28 mouse cellular contexts compared by ENCODE assay signal in the genomic region with DNA sequence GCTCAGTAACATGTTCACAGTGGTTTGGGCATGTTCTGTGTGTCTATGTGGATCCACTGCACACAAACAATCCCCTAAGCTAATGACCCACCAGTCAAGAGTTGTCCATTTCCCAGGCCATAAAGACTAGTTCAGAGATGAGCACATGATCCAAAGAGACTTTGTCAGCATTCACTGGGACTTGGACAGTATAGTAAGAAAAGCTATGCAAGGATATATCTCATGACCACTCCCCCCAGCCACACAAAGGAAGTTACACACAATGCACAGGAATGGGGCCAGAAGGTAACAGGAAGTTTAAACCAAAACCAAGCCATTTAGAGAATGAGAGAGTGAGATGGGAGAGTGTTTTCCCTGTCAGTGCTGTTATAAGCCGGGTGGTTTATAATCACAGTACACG. TPM values are rescaled to one million over a fixed set of nuclear protein-coding genes. Genes with fewer than 3 reads are reported as not detected.
A peak's percentile ranks its signal among the peaks of the same experiment; 100 is the strongest.
DNase-seq lines count a peak whose midpoint lies in the region; ATAC-seq and TF ChIP-seq lines count a peak whose summit lies in the region.
"Had no signal": no experiment of that assay in that cellular context is flagged by ENCODE, and none has a peak within 500 bp of the region (broad histone marks: within the 10 kb centered on the region; RNA-seq: fewer than 3 reads in every experiment).

No protein-coding gene starts in this region.

- no peak for TF ChIP-seq CTCF in lung, adult 2 months (IDR thresholded peaks at IDR 0.05; ENCODE audit: insufficient read depth, low read length)

- H3K36me3 ChIP-seq in kidney, embryonic 15.5 days, result no peaks in the 10 kb centered on the region
- H3K36me3 ChIP-seq in lung, embryonic 16.5 days (ENCODE audit: control insufficient read depth, insufficient read depth, low read length), result no peaks in the 10 kb centered on the region
- H3K36me3 ChIP-seq: embryonic facial prominence, embryonic 15.5 days; forebrain, embryonic 10.5 days; heart, embryonic 15.5 days; hindbrain, embryonic 12.5 days had no signal

- ATAC-seq in kidney, embryonic 15.5 days (replicated peaks; ENCODE audit: low FRiP score), result no peak
- peak; percentile 31; the same call in 1 of the 2 replicates for ATAC-seq in lung, embryonic 16.5 days (ENCODE audit: low read depth)
- ATAC-seq: activated CD4-positive, CD25-positive, alpha-beta regulatory T cell, adult 4 months; forebrain, embryonic 14.5 days; hindbrain, embryonic 16.5 days; inflammation-experienced regulatory T-cells, adult 6 months; Patski had no signal

- 0 out of 2 replicates have a peak overlapping the region, but pooled peaks have one; percentile 23 for H3K27ac ChIP-seq in kidney, embryonic 15.5 days
- peak overlapping the region; percentile 65; the same call in 1 of the 2 replicates for H3K27ac ChIP-seq in lung, embryonic 16.5 days (ENCODE audit: low read length)
- H3K27ac ChIP-seq: embryonic facial prominence, embryonic 15.5 days; forebrain, embryonic 10.5 days; gastrocnemius, adult 2 months; heart, embryonic 15.5 days; hindbrain, embryonic 12.5 days had no signal

- H3K9ac ChIP-seq in kidney, embryonic 15.5 days, result no peak overlapping the region
- no peak overlapping the region for H3K9ac ChIP-seq in lung, embryonic 16.5 days (ENCODE audit: low read length)
- H3K9ac ChIP-seq: embryonic facial prominence, embryonic 15.5 days; heart, embryonic 15.5 days; hindbrain, embryonic 12.5 days had no signal

- no peaks in the 10 kb centered on the region for H3K9me3 ChIP-seq in kidney, embryonic 15.5 days (replicated peaks)
- no peaks in the 10 kb centered on the region; the same call in 1 of the 2 replicates for H3K9me3 ChIP-seq in lung, embryonic 16.5 days (ENCODE audit: control insufficient read depth, low read length)
- H3K9me3 ChIP-seq: embryonic facial prominence, embryonic 15.5 days; forebrain, embryonic 10.5 days; heart, embryonic 15.5 days; hindbrain, embryonic 12.5 days had no signal

- DNase-seq in heart, adult 8-10 months (ENCODE audit: low spot score), result peak; percentile 11
- DNase-seq in heart, adult 18-20 months, result no peak
- DNase-seq in kidney, postnatal 36 days, result no peak
- no peak for DNase-seq in lung, adult 2 months
- peak; percentile 43 for DNase-seq in lung, postnatal 36 days
- DNase-seq in adrenal gland, adult 18-20 months (ENCODE audit: low spot score in 2 of 2), result no peak
- DNase-seq: adrenal gland, adult 2 months; adrenal gland, postnatal 25 days; cerebellum, adult 18-20 months; cerebellum, postnatal 10 days; gastrocnemius, adult 2 months; gastrocnemius, postnatal 25 days; heart, postnatal 4 days had no signal

- H3K4me3 ChIP-seq in kidney, embryonic 15.5 days (replicated peaks), result no peak overlapping the region
- H3K4me3 ChIP-seq in lung, embryonic 16.5 days (ENCODE audit: low read length), result no peak overlapping the region
- no peak overlapping the region for H3K4me3 ChIP-seq in lung, adult 2 months (replicated peaks; ENCODE audit: extremely low read depth, low read depth, low read length)
- H3K4me3 ChIP-seq: embryonic facial prominence, embryonic 15.5 days; erythroblast, embryonic 14.5 days; forebrain, embryonic 10.5 days; gastrocnemius, adult 2 months; heart, embryonic 15.5 days; hindbrain, embryonic 12.5 days had no signal

- peaks cover 10% of the 10 kb centered on the region for H3K4me1 ChIP-seq in kidney, embryonic 15.5 days
- no peaks in the 10 kb centered on the region for H3K4me1 ChIP-seq in lung, embryonic 16.5 days (replicated peaks; ENCODE audit: control insufficient read depth, insufficient read depth, low read length)
- H3K4me1 ChIP-seq in lung, adult 2 months (ENCODE audit: control insufficient read depth, insufficient read depth, low read length), result no peaks in the 10 kb centered on the region; the same call in 1 of the 2 replicates
- H3K4me1 ChIP-seq: embryonic facial prominence, embryonic 15.5 days; forebrain, embryonic 10.5 days; heart, embryonic 15.5 days; hindbrain, embryonic 12.5 days had no signal

- 26% methylated on average over 2 of the region's 2 CpGs for WGBS in kidney, embryonic 15.5 days
- 46% methylated on average over 2 of the region's 2 CpGs for WGBS in lung, embryonic 16.5 days
- 47% methylated on average over 2 of the region's 2 CpGs for WGBS in lung, adult 2 months

- no peak overlapping the region for H3K4me2 ChIP-seq in kidney, embryonic 15.5 days
- no peak overlapping the region for H3K4me2 ChIP-seq in lung, embryonic 16.5 days (ENCODE audit: low read depth, low read length)
- H3K4me2 ChIP-seq: embryonic facial prominence, embryonic 15.5 days; heart, embryonic 15.5 days; hindbrain, embryonic 12.5 days had no signal

- no peak for TF ChIP-seq POLR2A in lung, adult 2 months (IDR thresholded peaks at IDR 0.05; ENCODE audit: borderline replicate concordance, extremely low read depth, low read depth, low read length)

- no peaks in the 10 kb centered on the region for H3K27me3 ChIP-seq in kidney, embryonic 15.5 days
- no peaks in the 10 kb centered on the region for H3K27me3 ChIP-seq in lung, embryonic 16.5 days (ENCODE audit: control insufficient read depth, insufficient read depth, low read depth, low read length)
- H3K27me3 ChIP-seq: CH12.LX; embryonic facial prominence, embryonic 15.5 days; heart, embryonic 15.5 days; hindbrain, embryonic 12.5 days; Patski had no signal

RNA-seq across cellular contexts. Expression of gene Themis3, which starts 33.0 kb away (rescaled TPM):
- not detected for total RNA-seq in heart, adult 8-10 months (2022)
- not detected for total RNA-seq in heart, adult 18-20 months (2021)
- 0.05 TPM in 1 of 2 replicates, not detected in the other for polyA plus RNA-seq in kidney, embryonic 15.5 days (2015; fragmentation: Nextera tagmentation; extraction: Ambion mirVana)
- polyA plus RNA-seq in lung, embryonic 16.5 days (2015; fragmentation: Nextera tagmentation; extraction: Ambion mirVana), result 0.21 and 0.65 TPM in 2 replicates
- polyA plus RNA-seq in lung, adult 2 months (2012; rRNA removed), result 0.08 and 0.16 TPM in 2 replicates
- not detected for total RNA-seq in adrenal gland, adult 18-20 months (2021)
- total RNA-seq: adrenal gland, adult 2 months; adrenal gland, postnatal 25 days; CH12.LX; granulocyte monocyte progenitor cell, adult 5-6 weeks had no signal
- polyA plus RNA-seq: activated CD4-positive, CD25-positive, alpha-beta regulatory T cell, adult 4 months; adrenal gland, adult 2 months; embryonic facial prominence, embryonic 11.5 days; embryonic facial prominence, embryonic 15.5 days; erythroblast, embryonic 14.5 days; forebrain, embryonic 14.5 days; hindbrain, embryonic 12.5 days; hindbrain, embryonic 16.5 days; inflammation-experienced regulatory T-cells, adult 6 months; Patski had no signal

RNA-seq across cellular contexts. Expression of gene Rab12, which starts 41.9 kb away (rescaled TPM):
- total RNA-seq in heart, adult 8-10 months (2022), result 100 to 1,000 TPM; 219 to 237 (median 230) TPM
- 100 to 1,000 TPM; 204 to 226 TPM for total RNA-seq in heart, adult 18-20 months (2021)
- polyA plus RNA-seq in kidney, embryonic 15.5 days (2015; fragmentation: Nextera tagmentation; extraction: Ambion mirVana), result 41.3 and 44.1 TPM in 2 replicates
- polyA plus RNA-seq in lung, embryonic 16.5 days (2015; fragmentation: Nextera tagmentation; extraction: Ambion mirVana), result 20.0 and 27.8 TPM in 2 replicates
- polyA plus RNA-seq in lung, adult 2 months (2012; rRNA removed), result 45.4 and 53.0 TPM in 2 replicates
- total RNA-seq in adrenal gland, adult 18-20 months (2021), result 10 to 100 TPM; 74.9 to 83.1 TPM

Comparison
In these comparisons a context has a peak if more than half of its experiments do, and no peak if none do; other contexts are left out.
1. DNase-seq: peak in heart, adult 8-10 months (single experiment) and lung, postnatal 36 days (single experiment); none in heart, adult 18-20 months (0 of 2), kidney, postnatal 36 days (0 of 2), lung, adult 2 months (single experiment) and adrenal gland, adult 18-20 months (0 of 2).